Mouse (Mus musculus): ENCODE measurements around the gene Ndufs6. TPM values are rescaled to one million over a fixed set of nuclear protein-coding genes. Genes with fewer than 3 reads are reported as not detected.

The Ndufs6 gene
- polyA plus RNA-seq (2014; fragmentation: Nextera tagmentation; extraction: Ambion mirVana), result 337 and 377 TPM in 2 replicates

DNA sequence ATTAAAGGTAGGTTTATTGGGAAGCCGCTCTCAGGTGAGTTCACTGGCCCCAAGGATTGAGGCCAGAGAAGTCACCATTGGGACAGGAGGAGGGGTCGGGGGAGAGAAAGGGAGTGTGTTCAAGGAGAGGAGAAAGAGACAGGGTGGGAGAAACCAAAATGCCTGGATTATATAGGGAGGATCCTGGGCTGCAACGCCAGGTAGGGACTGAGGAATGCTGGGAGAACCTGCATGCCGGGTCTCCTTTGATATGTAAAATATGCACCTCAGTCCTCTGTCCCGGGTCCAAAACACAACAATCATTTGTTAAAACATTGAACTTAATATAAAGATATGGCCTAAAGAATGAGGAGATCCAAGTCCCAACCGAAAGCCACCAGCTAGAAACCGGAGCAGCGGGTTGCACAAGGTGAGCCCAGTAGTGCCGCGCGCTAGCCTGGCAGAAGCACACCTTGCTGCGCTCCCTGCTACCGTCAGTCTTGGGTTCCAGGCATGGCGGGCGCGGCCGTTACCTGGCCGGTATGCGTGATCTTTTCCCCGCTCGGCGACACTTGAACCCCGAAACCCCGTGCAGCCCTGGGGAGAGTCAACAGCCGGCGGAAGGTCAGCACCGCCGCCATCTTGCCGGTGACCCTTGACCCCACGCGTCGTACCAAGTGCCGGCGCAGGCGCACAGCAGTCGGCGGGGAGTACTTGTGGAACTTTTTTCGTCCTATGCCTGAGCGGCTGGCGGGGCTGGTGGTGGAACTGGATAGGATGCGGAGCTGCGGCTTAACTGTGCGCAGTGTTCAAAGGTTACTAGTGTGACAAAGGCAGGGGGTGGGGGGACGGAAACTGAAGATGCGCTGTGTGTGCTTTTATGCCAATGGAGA lies at the start of gene Ndufs6, which contains the start of gene Mrpl36:
Gene Ndufs6, minus strand, starts transcription at position 716 of the 872 bp plus-strand sequence.
Gene Mrpl36, plus strand, starts transcription at position 687 of the 872 bp plus-strand sequence.
- Histone ChIP-seq H3K4me2 (ENCODE audit: low read depth, low read length) (peak within 1 kb of the TSS; percentile 56), H3K27ac (replicated peaks; ENCODE audit: low read depth, low read length) (peak within 1 kb of the TSS; percentile 49; the same call in 1 of the 2 replicates), H3K4me1 (ENCODE audit: control insufficient read depth, insufficient read depth, low read length) (no peaks in the 10 kb centered on the region), H3K36me3 (replicated peaks; ENCODE audit: control insufficient read depth, insufficient read depth, low read depth, low read length) (no peaks in the 10 kb centered on the region), H3K27me3 (ENCODE audit: control insufficient read depth, insufficient read depth, low read length) (no peaks in the 10 kb centered on the region), H3K9me3 (replicated peaks; ENCODE audit: control insufficient read depth, low read length) (no peaks in the 10 kb centered on the region), H3K4me3 (ENCODE audit: low read depth, low read length) (peak within 1 kb of the TSS; percentile 78), H3K9ac (replicated peaks; ENCODE audit: low read length) (peak within 1 kb of the TSS; percentile 76)
- WGBS, result under 1% methylated on average over 45 of the region's 45 CpGs
- peak; percentile 94 for DNase-seq (ENCODE audit: low spot score)
- peak; percentile 86 for ATAC-seq (replicated peaks; ENCODE audit: insufficient number of reproducible peaks, low FRiP score, low TSS enrichment, low read depth)

DNA sequence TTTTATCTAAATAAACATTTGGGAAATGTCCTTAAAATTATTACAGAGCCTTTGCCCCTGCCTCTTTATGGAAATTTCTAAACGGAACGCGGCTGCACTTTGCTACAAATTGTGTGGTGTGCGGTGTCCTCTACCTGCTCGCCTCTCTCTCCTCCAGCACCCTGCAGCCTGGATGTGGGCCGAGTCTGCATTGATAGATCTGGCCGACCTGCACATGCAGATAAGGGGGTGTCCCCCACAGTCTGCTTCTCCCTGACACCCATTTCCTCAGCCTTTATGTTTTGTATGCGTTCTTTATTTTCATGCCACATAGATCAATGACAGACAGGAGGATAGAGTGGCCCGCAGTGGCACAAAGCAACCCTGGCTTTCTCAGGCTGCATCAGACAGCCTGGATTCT lies 49.3 kb upstream of the Ndufs6 start:
- no peak for DNase-seq (ENCODE audit: low spot score)
- ATAC-seq (replicated peaks; ENCODE audit: insufficient number of reproducible peaks, low FRiP score, low TSS enrichment, low read depth), result no peak
- no peak overlapping the region for H3K4me2 ChIP-seq (ENCODE audit: low read depth, low read length)

DNA sequence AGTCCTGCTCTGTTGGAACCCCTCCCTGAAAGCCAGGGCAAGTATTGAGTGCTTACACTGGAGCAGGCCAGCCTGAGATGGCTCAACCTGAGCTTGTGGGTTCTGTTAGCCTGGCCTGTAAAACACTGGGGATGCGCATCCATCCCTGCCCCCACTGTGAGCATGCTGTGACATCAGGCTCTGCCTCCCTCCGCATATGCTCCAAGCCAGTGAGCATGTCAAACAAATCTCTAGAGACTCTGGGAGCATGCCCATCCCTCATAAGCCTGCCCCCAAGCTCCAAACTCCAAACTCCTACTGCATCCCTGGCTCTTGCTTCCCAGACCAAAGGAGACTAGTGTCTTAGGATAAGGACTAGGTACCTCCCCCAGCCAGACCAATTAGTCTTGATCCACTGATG lies 46.3 kb upstream of the Ndufs6 start:
- H3K4me1 ChIP-seq (ENCODE audit: control insufficient read depth, insufficient read depth, low read length), result no peaks in the 10 kb centered on the region
- ATAC-seq (replicated peaks; ENCODE audit: insufficient number of reproducible peaks, low FRiP score, low TSS enrichment, low read depth) (no peak), DNase-seq (ENCODE audit: low spot score) (no peak)
- no peak overlapping the region for H3K27ac ChIP-seq (replicated peaks; ENCODE audit: low read depth, low read length)
- H3K4me3 ChIP-seq (ENCODE audit: low read depth, low read length), result no peak overlapping the region
- no peak overlapping the region for H3K9ac ChIP-seq (replicated peaks; ENCODE audit: low read length)
- no peaks in the 10 kb centered on the region for H3K27me3 ChIP-seq (ENCODE audit: control insufficient read depth, insufficient read depth, low read length)
- H3K36me3 ChIP-seq (replicated peaks; ENCODE audit: control insufficient read depth, insufficient read depth, low read depth, low read length), result no peaks in the 10 kb centered on the region
- H3K9me3 ChIP-seq (replicated peaks; ENCODE audit: control insufficient read depth, low read length), result no peaks in the 10 kb centered on the region
- 75% methylated on average over 2 of the region's 2 CpGs for WGBS
- H3K4me2 ChIP-seq (ENCODE audit: low read depth, low read length), result no peak overlapping the region

More for the DNA sequence above, 49.3 kb upstream of the Ndufs6 start:
- Histone ChIP-seq H3K9me3 (replicated peaks; ENCODE audit: control insufficient read depth, low read length) (no peaks in the 10 kb centered on the region), H3K4me3 (ENCODE audit: low read depth, low read length) (no peak overlapping the region), H3K4me1 (ENCODE audit: control insufficient read depth, insufficient read depth, low read length) (no peaks in the 10 kb centered on the region), H3K36me3 (replicated peaks; ENCODE audit: control insufficient read depth, insufficient read depth, low read depth, low read length) (no peaks in the 10 kb centered on the region), H3K9ac (replicated peaks; ENCODE audit: low read length) (no peak overlapping the region), H3K27me3 (ENCODE audit: control insufficient read depth, insufficient read depth, low read length) (no peaks in the 10 kb centered on the region), H3K27ac (replicated peaks; ENCODE audit: low read depth, low read length) (no peak overlapping the region)
- 91% methylated on average over 9 of the region's 9 CpGs for WGBS

DNA sequence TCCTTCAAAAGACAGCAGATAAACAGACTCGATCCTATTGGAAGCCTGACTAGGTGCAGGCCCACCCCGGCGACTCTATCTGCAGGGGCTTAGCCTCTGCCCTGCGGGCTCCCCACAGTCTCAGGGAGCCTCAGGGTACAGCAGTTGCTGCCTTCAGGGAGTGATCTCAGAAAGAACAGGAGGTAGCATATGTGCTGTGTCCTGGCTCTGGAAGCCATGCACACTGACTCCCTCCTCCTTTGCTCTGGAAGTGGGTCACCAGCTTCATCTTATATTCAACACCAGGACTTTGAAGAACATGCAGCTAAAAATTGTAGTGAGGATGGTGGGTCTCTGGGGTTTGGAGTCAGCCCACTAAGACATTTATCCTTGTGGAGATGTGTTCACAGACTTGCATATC lies 45.0 kb upstream of the Ndufs6 start:
- no peak overlapping the region for H3K27ac ChIP-seq (replicated peaks; ENCODE audit: low read depth, low read length)
- H3K36me3 ChIP-seq (replicated peaks; ENCODE audit: control insufficient read depth, insufficient read depth, low read depth, low read length), result no peaks in the 10 kb centered on the region
- ATAC-seq (replicated peaks; ENCODE audit: insufficient number of reproducible peaks, low FRiP score, low TSS enrichment, low read depth), result no peak
- H3K4me3 ChIP-seq (ENCODE audit: low read depth, low read length), result no peak overlapping the region
- no peaks in the 10 kb centered on the region for H3K4me1 ChIP-seq (ENCODE audit: control insufficient read depth, insufficient read depth, low read length)
- no peak for DNase-seq (ENCODE audit: low spot score)
- no peak overlapping the region for H3K9ac ChIP-seq (replicated peaks; ENCODE audit: low read length)
- H3K9me3 ChIP-seq (replicated peaks; ENCODE audit: control insufficient read depth, low read length), result no peaks in the 10 kb centered on the region
- no peaks in the 10 kb centered on the region for H3K27me3 ChIP-seq (ENCODE audit: control insufficient read depth, insufficient read depth, low read length)
- no peak overlapping the region for H3K4me2 ChIP-seq (ENCODE audit: low read depth, low read length)
- 70% methylated on average over 4 of the region's 4 CpGs for WGBS

DNA sequence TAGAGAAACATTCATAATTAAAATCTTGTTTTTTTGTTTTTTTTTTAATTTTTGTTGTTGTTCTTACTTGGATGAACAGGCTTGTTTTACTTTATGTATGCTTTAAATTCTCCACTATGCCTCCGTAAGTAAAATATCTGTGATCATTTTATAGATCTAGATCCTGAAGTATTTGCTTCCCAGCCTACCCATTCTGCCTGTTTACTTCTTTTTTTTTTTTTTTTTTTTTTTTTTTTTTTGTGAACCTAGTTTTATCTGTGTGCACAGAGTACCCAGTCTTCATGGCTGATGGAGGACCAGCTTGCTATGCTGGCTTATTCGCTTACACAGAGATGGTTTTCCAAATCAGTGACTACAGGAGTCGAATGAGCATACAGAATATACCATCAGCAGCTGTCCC lies 28.8 kb upstream of the Ndufs6 start:
- H3K4me3 ChIP-seq (ENCODE audit: low read depth, low read length), result no peak overlapping the region
- H3K9me3 ChIP-seq (replicated peaks; ENCODE audit: control insufficient read depth, low read length), result no peaks in the 10 kb centered on the region
- DNase-seq (ENCODE audit: low spot score) (no peak), ATAC-seq (replicated peaks; ENCODE audit: insufficient number of reproducible peaks, low FRiP score, low TSS enrichment, low read depth) (no peak)
- no peak overlapping the region for H3K27ac ChIP-seq (replicated peaks; ENCODE audit: low read depth, low read length)
- H3K27me3 ChIP-seq (ENCODE audit: control insufficient read depth, insufficient read depth, low read length), result no peaks in the 10 kb centered on the region
- no peaks in the 10 kb centered on the region for H3K4me1 ChIP-seq (ENCODE audit: control insufficient read depth, insufficient read depth, low read length)
- no peak overlapping the region for H3K4me2 ChIP-seq (ENCODE audit: low read depth, low read length)
- H3K9ac ChIP-seq (replicated peaks; ENCODE audit: low read length), result no peak overlapping the region
- H3K36me3 ChIP-seq (replicated peaks; ENCODE audit: control insufficient read depth, insufficient read depth, low read depth, low read length), result no peaks in the 10 kb centered on the region
- 80% methylated on average over 3 of the region's 3 CpGs for WGBS

DNA sequence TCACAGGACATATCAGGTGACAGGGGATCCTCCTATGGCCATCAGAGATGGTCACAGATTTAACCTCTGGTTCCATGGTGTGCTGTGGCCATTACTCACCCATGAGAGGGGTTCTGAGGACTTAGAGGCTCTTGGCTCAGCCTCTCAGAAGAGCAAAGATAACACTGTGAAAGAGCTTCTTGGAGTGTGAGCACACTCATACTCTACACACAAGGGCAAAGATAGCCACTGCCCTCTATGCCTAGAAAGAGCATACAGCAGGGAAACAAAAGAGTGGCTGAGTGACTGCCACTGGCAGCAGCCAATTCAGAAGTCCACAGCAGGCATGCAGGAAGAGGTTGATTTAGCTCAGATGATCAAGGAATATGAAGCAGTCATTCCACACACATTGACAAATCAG lies 24.1 kb upstream of the Ndufs6 start:
- H3K4me3 ChIP-seq (ENCODE audit: low read depth, low read length), result no peak overlapping the region
- H3K4me1 ChIP-seq (ENCODE audit: control insufficient read depth, insufficient read depth, low read length), result no peaks in the 10 kb centered on the region
- H3K27me3 ChIP-seq (ENCODE audit: control insufficient read depth, insufficient read depth, low read length), result no peaks in the 10 kb centered on the region
- no peak for DNase-seq (ENCODE audit: low spot score)
- no peak overlapping the region for H3K4me2 ChIP-seq (ENCODE audit: low read depth, low read length)
- no peaks in the 10 kb centered on the region for H3K36me3 ChIP-seq (replicated peaks; ENCODE audit: control insufficient read depth, insufficient read depth, low read depth, low read length)
- ATAC-seq (replicated peaks; ENCODE audit: insufficient number of reproducible peaks, low FRiP score, low TSS enrichment, low read depth), result no peak
- no peaks in the 10 kb centered on the region for H3K9me3 ChIP-seq (replicated peaks; ENCODE audit: control insufficient read depth, low read length)
- H3K27ac ChIP-seq (replicated peaks; ENCODE audit: low read depth, low read length), result no peak overlapping the region
- H3K9ac ChIP-seq (replicated peaks; ENCODE audit: low read length), result no peak overlapping the region

DNA sequence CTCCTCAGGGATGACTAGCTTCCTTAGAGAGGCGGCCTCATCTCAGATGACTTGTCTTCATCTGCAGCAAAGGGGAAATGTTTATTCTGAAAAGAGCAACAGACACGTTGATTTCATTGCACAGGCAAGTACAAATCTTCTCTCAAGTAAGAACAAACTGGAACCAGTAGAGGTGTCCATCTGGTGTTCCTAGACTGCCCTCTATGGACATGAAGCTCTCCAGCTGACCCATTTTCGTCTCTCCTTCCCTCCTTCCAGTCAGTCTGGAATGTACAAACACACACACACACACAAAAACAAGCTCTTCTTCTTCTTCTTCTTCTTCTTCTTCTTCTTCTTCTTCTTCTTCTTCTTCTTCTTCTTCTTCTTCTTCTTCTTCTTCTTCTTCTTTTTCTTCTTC lies 23.6 kb upstream of the Ndufs6 start:
- H3K4me2 ChIP-seq (ENCODE audit: low read depth, low read length), result no peak overlapping the region
- no peak overlapping the region for H3K27ac ChIP-seq (replicated peaks; ENCODE audit: low read depth, low read length)
- H3K4me1 ChIP-seq (ENCODE audit: control insufficient read depth, insufficient read depth, low read length), result no peaks in the 10 kb centered on the region
- no peak overlapping the region for H3K9ac ChIP-seq (replicated peaks; ENCODE audit: low read length)
- H3K36me3 ChIP-seq (replicated peaks; ENCODE audit: control insufficient read depth, insufficient read depth, low read depth, low read length), result no peaks in the 10 kb centered on the region
- H3K27me3 ChIP-seq (ENCODE audit: control insufficient read depth, insufficient read depth, low read length), result no peaks in the 10 kb centered on the region
- ATAC-seq (replicated peaks; ENCODE audit: insufficient number of reproducible peaks, low FRiP score, low TSS enrichment, low read depth), result no peak
- no peak for DNase-seq (ENCODE audit: low spot score)
- WGBS, result 67% methylated on average over 3 of the region's 3 CpGs
- no peak overlapping the region for H3K4me3 ChIP-seq (ENCODE audit: low read depth, low read length)
- H3K9me3 ChIP-seq (replicated peaks; ENCODE audit: control insufficient read depth, low read length), result no peaks in the 10 kb centered on the region

DNA sequence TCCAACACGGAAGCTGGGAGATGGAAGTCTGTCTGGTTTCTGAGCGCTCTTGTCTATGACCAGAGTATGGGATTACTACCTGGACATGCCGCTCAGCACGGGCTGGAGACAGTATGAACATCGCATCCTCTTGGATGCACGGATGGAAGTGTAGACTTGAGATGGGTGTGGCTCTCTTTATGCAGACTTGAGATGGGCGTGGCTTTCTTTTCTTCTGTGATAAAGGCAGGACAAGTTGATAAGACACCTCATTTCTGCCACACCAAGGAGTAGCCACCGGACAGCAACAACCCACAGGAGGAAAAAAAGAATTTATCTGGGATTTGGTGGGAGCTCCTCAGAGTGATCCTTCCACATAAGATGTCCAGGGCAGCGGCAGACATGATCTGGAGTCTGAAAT lies 22.4 kb upstream of the Ndufs6 start:
- Histone ChIP-seq H3K27ac (replicated peaks; ENCODE audit: low read depth, low read length) (no peak overlapping the region), H3K36me3 (replicated peaks; ENCODE audit: control insufficient read depth, insufficient read depth, low read depth, low read length) (no peaks in the 10 kb centered on the region), H3K27me3 (ENCODE audit: control insufficient read depth, insufficient read depth, low read length) (no peaks in the 10 kb centered on the region), H3K9ac (replicated peaks; ENCODE audit: low read length) (no peak overlapping the region), H3K9me3 (replicated peaks; ENCODE audit: control insufficient read depth, low read length) (no peaks in the 10 kb centered on the region), H3K4me2 (ENCODE audit: low read depth, low read length) (no peak overlapping the region), H3K4me1 (ENCODE audit: control insufficient read depth, insufficient read depth, low read length) (no peaks in the 10 kb centered on the region), H3K4me3 (ENCODE audit: low read depth, low read length) (no peak overlapping the region)
- DNase-seq (ENCODE audit: low spot score) (no peak), ATAC-seq (replicated peaks; ENCODE audit: insufficient number of reproducible peaks, low FRiP score, low TSS enrichment, low read depth) (no peak)
- WGBS, result 87% methylated on average over 9 of the region's 9 CpGs
